Mouse (Mus musculus) thymus, adult 2 months (tissue): Measurements from ENCODE around the gene Rrp1b. TPM values are rescaled to one million over a fixed set of nuclear protein-coding genes. Genes with fewer than 3 reads are reported as not detected.
A peak's percentile ranks its signal among the peaks of the same experiment; 100 is the strongest.

Experiments used
- DNase-seq: peaks from one replicate; pipeline ENCODE4 v3.0.0; 2021
- H3K27ac ChIP-seq: fragments of 200-500 bp; 2 replicates; pipeline ENCODE4 v1.5.1; 2012; ENCODE audit warnings: low read length, control low read depth; ENCODE audit not compliant: control insufficient read depth, insufficient read depth
- H3K27me3 ChIP-seq: fragments of 200-500 bp; 2 replicates; pipeline ENCODE4 v1.6.1; 2012; ENCODE audit warnings: mild to moderate bottlenecking, low read length, moderate library complexity, mixed read lengths; ENCODE audit not compliant: control insufficient read depth, insufficient read depth
- H3K36me3 ChIP-seq: fragments of 200-500 bp; 2 replicates; pipeline ENCODE4 v1.6.1; 2012; ENCODE audit warnings: mild to moderate bottlenecking, low read length, moderate library complexity; ENCODE audit not compliant: control insufficient read depth, insufficient read depth
- H3K4me1 ChIP-seq: fragments of 200-500 bp; replicated peaks from 2 replicates; pipeline ENCODE4 v1.6.1; 2012; ENCODE audit warnings: low read length; ENCODE audit not compliant: control insufficient read depth, insufficient read depth
- H3K4me3 ChIP-seq: fragments of 200-500 bp; 2 replicates; pipeline ENCODE4 v1.5.1; 2012; ENCODE audit warnings: mild to moderate bottlenecking, low read length, control low read depth, moderate library complexity; ENCODE audit not compliant: control insufficient read depth, insufficient read depth
- CTCF ChIP-seq: fragments of 200-500 bp; IDR thresholded peaks from 2 replicates; pipeline ENCODE4 v1.5.1; 2012; ENCODE audit warnings: mild to moderate bottlenecking, control low read depth, low read length, moderate library complexity, borderline replicate concordance; ENCODE audit not compliant: control insufficient read depth, poor library complexity, insufficient read depth; ENCODE audit errors: extremely low read depth
- POLR2A ChIP-seq: fragments of 200-500 bp; IDR thresholded peaks from 2 replicates; pipeline ENCODE4 v1.6.1; 2012; ENCODE audit warnings: mild to moderate bottlenecking, low read length, control low read depth, moderate library complexity; ENCODE audit not compliant: control insufficient read depth, poor library complexity, insufficient read depth; ENCODE audit errors: extremely low read depth
- WGBS: fragments of 180-500 bp; shearing (Covaris S2); methylation state at CpG from one replicate; pipeline ENCODE4 v1.1.7; 2018; 5-methylcytosine and 5-hydroxymethylcytosine counted together
- polyA plus RNA-seq: library from polyadenylated mRNA; depleted of rRNA; stranded (reverse); fragments of >200 nt; gene quantifications from 2 replicates; pipeline ENCODE4 v1.2.3, GENCODE M21; 2012

Rrp1b gene
- polyA plus RNA-seq, 1 experiment = 17.2 TPM

DNA sequence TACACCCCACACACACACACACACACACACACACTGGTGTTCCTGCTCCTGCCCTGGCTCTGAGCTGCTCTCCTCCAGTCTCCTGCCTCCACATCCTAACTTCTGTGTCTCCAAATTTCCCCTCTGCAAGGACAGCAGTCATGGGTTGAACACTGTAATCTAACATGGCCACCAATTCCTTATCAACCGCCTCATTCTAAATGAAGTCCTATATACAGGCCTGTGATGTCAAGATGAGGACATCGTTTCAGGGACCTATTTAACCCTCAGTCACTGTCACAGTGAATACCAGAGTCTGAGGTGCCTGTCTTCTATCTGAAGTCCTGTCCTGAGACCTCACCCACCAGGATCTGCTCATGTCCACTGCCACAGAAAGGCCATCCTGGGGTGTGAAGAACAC, 32.9 kb downstream of the Rrp1b start:
- no peaks in the 10 kb centered on the region for H3K36me3 ChIP-seq
- H3K27ac ChIP-seq = no peak overlapping the region
- 92% methylated on average over 2 of the region's 2 CpGs for WGBS
- TF ChIP-seq CTCF (no peak), POLR2A (no peak)
- no peak overlapping the region for H3K4me3 ChIP-seq
- H3K4me1 ChIP-seq = no peaks in the 10 kb centered on the region
- H3K27me3 ChIP-seq = no peaks in the 10 kb centered on the region
- no peak for DNase-seq

DNA sequence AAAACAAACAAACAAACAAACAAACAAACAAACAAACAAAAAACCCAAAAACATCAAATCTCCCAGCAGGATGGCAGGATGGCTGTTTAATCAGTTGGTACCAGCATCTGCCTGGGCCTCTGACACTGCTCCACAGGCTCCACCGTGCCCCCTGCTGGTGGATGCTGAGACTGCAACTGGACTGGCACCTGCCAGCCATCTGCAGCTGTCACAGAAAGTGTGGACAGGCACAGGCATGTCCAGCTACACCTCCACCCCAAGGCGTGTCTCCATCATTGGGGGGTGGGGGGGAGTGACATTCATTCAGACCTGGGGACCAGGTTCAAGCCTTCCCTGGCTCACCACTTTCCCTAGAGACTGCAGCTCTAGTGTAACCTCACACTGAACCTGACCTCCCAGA, 37.5 kb downstream of the Rrp1b start:
- Histone ChIP-seq H3K4me1 (no peaks in the 10 kb centered on the region), H3K27ac (no peak overlapping the region), H3K36me3 (no peaks in the 10 kb centered on the region), H3K27me3 (no peaks in the 10 kb centered on the region), H3K4me3 (no peak overlapping the region)
- peak; percentile 87 for DNase-seq
- TF ChIP-seq POLR2A (no peak), CTCF (peak; percentile 98)
- 0% methylated on average over 2 of the region's 2 CpGs for WGBS

DNA sequence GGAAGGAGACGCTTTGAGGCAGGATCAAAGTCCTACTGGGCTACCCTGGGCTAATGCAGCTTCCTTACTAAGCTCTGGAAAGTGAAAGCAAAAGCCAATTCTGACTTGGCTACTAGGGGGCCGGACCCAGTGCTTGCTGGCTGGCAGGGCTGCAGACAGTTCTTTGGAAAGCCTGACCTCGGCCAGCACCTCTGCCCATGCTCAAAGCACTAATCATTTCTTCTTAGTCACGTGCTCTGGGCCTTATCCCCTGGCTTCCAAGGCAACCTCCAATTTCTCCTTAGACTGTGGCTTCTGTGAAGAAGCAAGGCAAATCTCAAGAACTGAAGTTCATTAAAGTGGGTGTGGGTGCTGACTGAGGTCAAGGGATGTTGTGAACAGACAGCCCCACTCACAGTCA, 38.8 kb downstream of the Rrp1b start:
- no peak overlapping the region for H3K27ac ChIP-seq
- H3K27me3 ChIP-seq = no peaks in the 10 kb centered on the region
- no peak for TF ChIP-seq CTCF
- no peak for TF ChIP-seq POLR2A
- DNase-seq = no peak
- H3K4me3 ChIP-seq = no peak overlapping the region
- WGBS = 62% methylated on average over 4 of the region's 4 CpGs
- H3K4me1 ChIP-seq = no peaks in the 10 kb centered on the region
- no peaks in the 10 kb centered on the region for H3K36me3 ChIP-seq

- Histone ChIP-seq H3K4me1 (no peaks in the 10 kb centered on the region), H3K36me3 (no peaks in the 10 kb centered on the region), H3K27ac (no peak overlapping the region), H3K27me3 (no peaks in the 10 kb centered on the region), H3K4me3 (no peak overlapping the region)
- no peak for TF ChIP-seq POLR2A
- TF ChIP-seq CTCF = peak; percentile 89
- DNase-seq = peak; percentile 47
- WGBS = 10% methylated on average over 2 of the region's 2 CpGs
Measured at GRCm38 (mm10) chr17:32075164-32075563, 39.3 kb downstream of the Rrp1b start.

- Histone ChIP-seq H3K4me1 (no peaks in the 10 kb centered on the region), H3K36me3 (no peaks in the 10 kb centered on the region), H3K27ac (no peak overlapping the region), H3K27me3 (no peaks in the 10 kb centered on the region), H3K4me3 (no peak overlapping the region)
- 100% methylated on average over 2 of the region's 2 CpGs for WGBS
- DNase-seq = no peak
- TF ChIP-seq CTCF = no peak
Measured at GRCm38 (mm10) chr17:32083351-32083750, 47.5 kb downstream of the Rrp1b start.

GRCm38 (mm10) chr17:32087069-32087468, 51.2 kb downstream of the Rrp1b start:
- Histone ChIP-seq H3K4me3 (no peak overlapping the region), H3K27me3 (no peaks in the 10 kb centered on the region), H3K27ac (no peak overlapping the region), H3K4me1 (peaks cover 9% of the 10 kb centered on the region), H3K36me3 (no peaks in the 10 kb centered on the region)
- TF ChIP-seq CTCF (no peak), POLR2A (no peak)
- no peak for DNase-seq
- 100% methylated on average over 2 of the region's 2 CpGs for WGBS

GRCm38 (mm10) chr17:32091032-32091363, 55.1 kb downstream of the Rrp1b start:
- DNase-seq = no peak
- Histone ChIP-seq H3K27me3 (no peaks in the 10 kb centered on the region), H3K4me1 (peaks cover 9% of the 10 kb centered on the region), H3K27ac (peak overlapping the region; percentile 25; the same call in 1 of the 2 replicates), H3K4me3 (peak overlapping the region; percentile 58), H3K36me3 (no peaks in the 10 kb centered on the region)
- WGBS = 27% methylated on average over 1 of the region's 1 CpGs
- no peak for TF ChIP-seq CTCF
- no peak for TF ChIP-seq POLR2A
